Mouse (Mus musculus): ENCODE data around the gene Slc35c2. TPM values are rescaled to one million over a fixed set of nuclear protein-coding genes. Genes with fewer than 3 reads are reported as not detected.

Slc35c2 gene
- total RNA-seq, 4 experiments from 2014 or later, result 57.0 to 58.1 (median 57.6) TPM

- DNase-seq (ENCODE audit: low spot score in 2 of 2), result no peak
These were observed 24.7 kb upstream of the Slc35c2 start for GRCm38 (mm10) chr2:165312381-165312780.

DNA sequence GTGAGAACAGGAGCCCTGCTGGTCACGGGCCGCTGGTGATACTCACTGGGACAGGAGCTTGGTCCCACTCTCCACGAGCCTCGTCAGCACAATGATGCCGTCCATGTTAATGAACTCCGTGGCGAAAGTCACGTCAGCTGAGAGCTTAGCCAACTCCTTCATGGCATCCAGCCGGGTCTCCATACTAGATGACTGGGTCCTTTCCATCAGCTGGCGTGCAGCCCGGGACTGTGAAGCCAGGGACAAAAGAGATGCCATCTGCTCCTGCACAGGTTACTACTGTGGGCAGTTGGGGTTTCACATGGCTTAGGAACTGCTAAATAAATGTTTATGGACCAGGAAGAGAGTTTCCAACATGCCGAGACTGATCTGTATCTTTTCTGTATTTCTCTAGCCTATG is 23.9 kb upstream of the Slc35c2 start:
- DNase-seq (ENCODE audit: low spot score in 2 of 2), result no peak

- DNase-seq (ENCODE audit: low spot score in 2 of 2), result no peak
These were observed 23.3 kb upstream of the Slc35c2 start for GRCm38 (mm10) chr2:165310818-165311425.

DNA sequence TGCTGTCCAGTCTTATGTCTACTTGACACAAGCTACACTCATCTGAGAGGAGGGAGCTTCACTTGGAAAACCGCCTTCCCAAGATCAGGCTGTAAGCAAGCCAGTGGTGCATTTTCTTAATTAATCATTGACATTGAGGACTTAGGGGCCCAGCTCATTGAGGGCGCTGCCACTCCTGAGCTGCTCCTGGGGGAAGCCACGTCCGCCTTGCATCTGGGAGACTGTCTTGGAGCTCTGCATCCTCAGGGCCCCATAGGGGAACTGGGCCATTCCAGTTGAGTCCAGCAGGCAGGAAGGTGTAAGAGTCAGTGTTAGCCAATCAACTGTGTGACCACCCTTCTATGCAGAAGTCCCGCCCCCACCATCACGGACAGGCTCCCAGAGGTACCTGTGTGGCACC is 20.1 kb upstream of the Slc35c2 start:
- no peak for DNase-seq (ENCODE audit: low spot score in 2 of 2)

- no peak for DNase-seq (ENCODE audit: low spot score in 2 of 2)
These were observed 17.8 kb upstream of the Slc35c2 start for GRCm38 (mm10) chr2:165305438-165305837.

DNA sequence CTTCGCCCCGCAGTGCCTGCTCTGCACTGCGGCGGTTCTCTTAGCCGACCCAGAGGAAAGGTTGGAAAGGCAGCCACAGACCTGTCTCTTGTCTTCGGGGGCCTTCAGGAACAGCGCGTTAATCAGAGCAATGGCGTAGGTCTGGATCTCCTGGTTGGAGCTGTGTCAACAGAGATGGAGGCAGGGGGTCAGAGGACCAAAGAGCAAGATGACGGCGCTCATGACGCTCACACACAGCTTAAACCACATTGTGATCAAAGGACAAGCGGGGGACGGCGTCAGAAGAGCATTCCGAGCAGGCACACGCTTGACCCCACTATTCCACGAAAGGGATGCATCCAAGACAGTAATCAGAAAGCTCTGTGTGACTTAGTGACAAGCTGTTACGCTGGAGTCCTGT is 17.1 kb upstream of the Slc35c2 start:
- DNase-seq (ENCODE audit: low spot score in 2 of 2), result no peak

- DNase-seq (ENCODE audit: low spot score in 2 of 2), result no peak
These were observed 15.8 kb upstream of the Slc35c2 start for GRCm38 (mm10) chr2:165303354-165304012.

DNA sequence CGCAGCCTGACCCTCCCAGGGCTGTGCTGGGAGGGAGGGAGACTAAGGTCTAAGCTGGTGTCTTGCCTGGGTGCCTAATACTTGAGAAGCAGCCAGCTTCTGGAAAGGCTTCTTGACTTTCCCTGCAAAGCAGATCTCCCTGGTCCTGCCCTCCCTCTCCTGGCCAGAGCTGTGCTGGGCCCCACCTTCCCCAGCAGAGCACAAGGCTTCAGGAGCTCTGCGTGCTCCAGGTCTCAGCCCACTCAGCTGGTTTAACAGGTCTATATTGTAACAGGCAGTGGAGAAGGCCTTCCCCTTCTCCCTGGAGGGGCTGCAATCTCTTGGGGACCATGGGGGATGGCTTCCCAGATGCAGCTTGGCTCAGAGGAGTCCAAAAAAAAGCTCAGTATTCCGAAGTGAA is 13.7 kb upstream of the Slc35c2 start:
- no peak for DNase-seq (ENCODE audit: low spot score in 2 of 2)

GRCm38 (mm10) chr2:165300885-165301284 is 13.2 kb upstream of the Slc35c2 start:
- no peak for DNase-seq (ENCODE audit: low spot score in 2 of 2)

DNA sequence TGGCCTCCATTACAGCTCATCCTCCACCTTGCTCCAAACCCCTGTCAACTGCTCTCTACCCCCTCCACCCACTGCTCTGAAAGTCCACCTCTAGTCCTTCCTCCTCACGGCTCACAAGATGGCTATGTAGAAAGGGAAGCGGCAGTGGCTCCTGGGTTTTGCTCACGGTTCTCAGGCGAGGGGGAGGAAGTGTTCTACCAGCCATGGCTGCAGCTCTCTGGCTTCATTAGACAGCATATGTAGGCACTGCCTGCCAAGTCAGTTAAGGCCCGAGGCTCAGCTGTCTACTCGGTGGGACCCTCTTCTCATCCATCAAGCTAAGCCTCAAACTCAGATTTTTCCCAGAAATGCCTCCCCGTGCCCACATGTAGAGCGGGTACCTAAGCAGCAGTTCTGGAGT is 12.8 kb upstream of the Slc35c2 start:
- no peak for DNase-seq (ENCODE audit: low spot score in 2 of 2)

DNA sequence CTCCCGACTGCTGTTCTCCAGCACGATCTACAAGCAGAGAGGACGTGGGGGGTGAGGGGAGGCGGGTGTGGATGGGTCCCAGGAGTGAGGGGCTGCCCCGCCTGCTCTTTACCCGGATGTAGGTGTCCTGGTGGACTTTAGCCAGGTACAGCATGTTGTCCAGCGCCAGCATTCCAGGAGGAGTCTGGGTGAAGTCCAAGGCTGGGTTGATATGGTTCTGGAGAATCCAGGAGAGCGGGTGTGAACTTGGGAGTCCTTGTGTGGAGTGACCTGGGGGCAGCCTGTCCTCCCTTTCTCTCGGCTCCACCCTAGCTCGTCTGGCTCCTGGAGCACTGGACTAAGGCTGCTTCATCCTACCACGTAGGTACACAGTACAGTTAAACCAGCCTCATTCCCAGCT is 9.8 kb upstream of the Slc35c2 start:
- no peak for DNase-seq (ENCODE audit: low spot score in 2 of 2)

- no peak for DNase-seq (ENCODE audit: low spot score in 2 of 2)
These were observed 8.9 kb upstream of the Slc35c2 start for GRCm38 (mm10) chr2:165296571-165296970.

- peak; percentile 69 to 93 for DNase-seq (ENCODE audit: low spot score in 2 of 2)
These were observed 804 bp upstream of the Slc35c2 start for GRCm38 (mm10) chr2:165288315-165289031.

DNA sequence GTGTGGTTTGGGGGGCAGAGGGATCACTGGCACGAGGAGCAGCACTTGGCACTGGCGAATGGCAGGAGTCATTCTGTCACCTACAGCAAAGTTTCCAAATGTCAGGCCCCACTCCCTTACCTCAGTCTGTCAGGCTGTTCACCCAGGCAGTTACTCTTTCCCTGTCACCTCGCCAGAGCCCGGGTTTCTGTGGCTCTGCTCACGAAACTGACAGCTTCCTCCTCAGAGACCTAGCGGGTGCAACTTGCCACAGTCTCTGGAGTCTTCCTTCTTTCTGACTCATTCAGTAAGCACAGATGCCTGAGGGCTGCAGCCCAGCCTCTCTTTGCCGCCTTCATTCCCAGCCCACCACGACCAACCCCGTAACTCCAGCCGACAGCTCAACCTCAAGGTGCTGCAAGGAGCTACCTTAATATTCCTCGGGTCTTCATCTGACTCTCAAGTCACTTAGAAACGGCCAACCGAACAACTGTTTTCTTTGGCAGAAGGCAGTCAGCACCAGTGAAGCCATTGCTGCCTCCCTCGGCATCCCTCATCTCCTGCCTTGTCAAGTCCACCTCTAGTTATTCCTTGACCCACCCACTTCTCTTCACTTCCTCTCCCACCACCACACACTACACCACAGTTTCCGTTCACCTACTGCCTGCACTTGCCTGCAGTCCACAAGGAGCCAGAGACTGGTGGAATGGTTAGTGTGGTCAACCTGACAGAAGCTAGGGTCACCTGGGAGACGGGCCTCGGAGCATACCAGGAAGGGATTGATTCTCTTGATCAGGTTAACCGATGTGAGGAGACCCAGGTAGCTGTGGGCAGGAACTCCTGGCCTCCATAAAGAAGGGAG is 1.1 kb downstream of the Slc35c2 start:
- DNase-seq (ENCODE audit: low spot score in 2 of 2), result peak in 1 of 2 experiments; percentile 51

GRCm38 (mm10) chr2:165285621-165286020 is 2.0 kb downstream of the Slc35c2 start:
- no peak for DNase-seq (ENCODE audit: low spot score in 2 of 2)

GRCm38 (mm10) chr2:165285034-165285433 is 2.6 kb downstream of the Slc35c2 start:
- DNase-seq (ENCODE audit: low spot score in 2 of 2), result no peak

- DNase-seq (ENCODE audit: low spot score in 2 of 2), result no peak
These were observed 3.3 kb downstream of the Slc35c2 start for GRCm38 (mm10) chr2:165284377-165284776.

DNA sequence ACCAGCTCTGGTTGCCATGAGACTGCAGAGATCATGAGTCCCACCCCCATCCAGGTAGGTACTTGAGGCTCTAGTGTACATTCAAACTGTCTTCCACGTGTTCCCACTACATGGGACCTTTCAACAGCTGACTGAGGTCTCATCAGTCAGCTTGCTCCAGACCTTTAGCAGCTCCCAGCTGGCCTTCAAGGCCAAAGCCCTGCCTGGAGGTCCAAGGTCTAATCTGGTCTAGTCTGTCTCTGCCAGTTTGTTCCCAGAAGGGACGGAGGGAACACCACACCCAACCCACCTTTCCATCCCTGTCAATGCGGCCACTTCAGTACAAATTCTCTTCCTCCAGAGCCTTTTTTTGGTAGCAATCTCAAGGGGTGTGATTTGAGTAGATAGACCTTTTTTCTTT is 4.0 kb downstream of the Slc35c2 start:
- DNase-seq (ENCODE audit: low spot score in 2 of 2), result no peak

DNA sequence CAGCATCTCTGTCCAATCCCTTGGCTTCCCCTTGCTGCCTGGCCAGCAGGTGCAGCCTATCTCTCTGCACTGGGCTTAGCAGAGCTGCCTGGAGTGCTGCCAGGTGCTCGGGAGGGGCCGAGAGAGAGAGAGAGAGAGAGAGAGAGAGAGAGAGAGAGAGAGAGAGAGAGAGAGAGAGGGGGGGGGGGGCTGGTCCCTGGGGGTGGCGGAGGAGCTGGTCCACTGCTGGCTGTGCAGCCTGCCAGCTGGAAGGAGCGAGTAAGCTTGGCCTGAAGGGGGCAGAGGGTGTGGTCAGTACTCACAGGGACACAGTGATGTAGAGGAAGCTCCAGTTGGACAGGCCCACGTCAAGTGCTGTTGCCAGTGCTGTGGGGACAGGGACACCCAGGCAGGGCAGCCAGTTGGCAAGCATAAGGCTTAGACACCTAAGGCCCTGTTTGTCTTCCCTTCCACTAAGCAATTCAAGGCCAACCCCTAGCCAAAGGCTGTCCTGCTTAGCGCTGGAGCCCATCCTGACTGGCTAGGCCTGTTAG is 5.8 kb downstream of the Slc35c2 start:
- DNase-seq (ENCODE audit: low spot score in 2 of 2), result no peak

- no peak for DNase-seq (ENCODE audit: low spot score in 2 of 2)
These were observed 8.3 kb downstream of the Slc35c2 start for GRCm38 (mm10) chr2:165279351-165279750.

DNA sequence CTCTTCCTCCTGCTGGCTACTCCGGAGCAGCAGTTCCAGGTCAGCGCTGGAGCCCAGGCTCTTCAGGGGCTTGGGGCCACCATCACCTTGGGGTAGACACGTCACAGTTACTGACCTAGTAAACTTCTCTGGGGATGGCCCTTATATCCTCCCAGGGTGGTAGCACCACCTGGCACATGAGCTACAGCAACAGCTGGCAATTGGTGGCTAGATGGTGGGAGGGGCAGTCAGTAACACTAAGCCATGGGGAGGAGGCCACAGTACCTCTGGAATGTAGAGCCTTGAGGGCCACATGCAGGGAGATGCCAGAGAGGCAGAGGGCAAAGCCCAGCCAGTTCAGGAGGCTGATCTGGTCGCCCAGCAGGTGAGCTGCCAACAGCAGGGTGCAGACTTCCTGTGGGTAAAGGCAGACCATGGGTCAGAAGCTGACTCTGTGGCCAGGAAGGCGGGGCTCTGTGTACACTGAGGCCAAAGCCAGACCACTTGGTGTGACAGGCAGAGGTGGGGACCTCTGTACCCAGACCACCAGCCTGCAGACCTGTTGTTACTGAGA is 10.4 kb downstream of the Slc35c2 start:
- no peak for DNase-seq (ENCODE audit: low spot score in 2 of 2)

Measured in left cerebral cortex, adult 8-10 months (tissue).